Mouse (Mus musculus) erythroblast, adult 5-6 weeks (primary cell): ENCODE measurements around the gene Hist1h1a. TPM values are rescaled to one million over a fixed set of nuclear protein-coding genes. Genes with fewer than 3 reads are reported as not detected.

Experiments
- ATAC-seq: replicated peaks from 2 replicates; pipeline ENCODE4 v1.8.0; 2016; ENCODE audit warnings: moderate number of reproducible peaks, mild to moderate bottlenecking, moderate TSS enrichment, inconsistent platforms; ENCODE audit not compliant: poor library complexity, low FRiP score, severe bottlenecking
- total RNA-seq, 2 experiments: library from RNA; stranded (forward) in 1 of 2; stranded (reverse) in 1 of 2; fragments of 150-400 nt in 1 of 2; fragments of 200-764, 138-1000 nt in 1 of 2; gene quantifications; 2 replicates each; pipeline versions ENCODE4 v1.2.3 to v1.2.4; 2015 to 2017; ENCODE audit warnings: low replicate concordance in 2 of 2

The Hist1h1a gene
- total RNA-seq, 2 experiments from 2014 or later = 106 to 1,089 TPM

DNA sequence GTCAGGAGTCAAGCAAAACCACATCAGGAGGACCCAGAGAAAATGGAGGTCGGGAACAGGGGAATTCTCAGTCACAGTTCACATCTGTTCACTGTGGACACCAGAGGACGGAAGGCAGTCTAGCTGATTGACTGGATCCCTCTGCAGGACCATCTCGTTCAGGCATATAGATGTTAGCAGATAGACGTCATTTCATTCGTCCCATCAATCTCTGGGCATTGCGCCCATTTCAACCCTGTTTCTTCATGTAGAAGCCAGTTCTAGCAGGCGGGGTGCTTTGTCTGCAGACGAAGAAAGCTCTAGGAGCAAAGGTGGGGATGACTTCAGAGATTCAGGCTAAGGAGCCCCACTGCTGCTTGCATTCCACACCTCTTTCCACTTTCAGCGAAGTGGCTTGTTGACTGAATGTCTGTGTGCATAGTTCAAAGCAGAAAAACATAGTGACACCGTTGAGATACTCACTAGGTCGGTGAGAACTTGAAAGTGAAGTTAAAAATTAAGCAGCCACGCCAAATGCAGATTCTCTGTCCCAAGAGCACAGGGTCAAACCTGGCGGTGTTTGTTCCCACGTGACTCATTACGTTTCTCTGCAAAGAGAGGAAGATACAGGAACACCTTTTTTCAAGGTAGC is 43.1 kb downstream of the Hist1h1a start, which contains the start of gene Slc17a2:
Gene Slc17a2 (plus strand): TSS at position 572 of the 631 bp plus-strand sequence.
- ATAC-seq = no peak

Other genes starting within 250 kb of the Hist1h1a start
Only the 30 nearest of the 37 such genes appear.
- 14.6 and 16.7 TPM in 2 replicates for gene Hist1h1d, start 210.4 kb upstream of the Hist1h1a start, total RNA-seq (2015; ENCODE audit: low replicate concordance)
- 170 and 238 TPM in 2 replicates for gene Hist1h1d, start 210.4 kb upstream of the Hist1h1a start, total RNA-seq (2017; ENCODE audit: low replicate concordance)
- 37.3 and 49.5 TPM in 2 replicates for gene Hist1h3e, start 201.3 kb upstream of the Hist1h1a start, total RNA-seq (2015; ENCODE audit: low replicate concordance)
- 84.7 and 92.0 TPM in 2 replicates for gene Hist1h3e, start 201.3 kb upstream of the Hist1h1a start, total RNA-seq (2017; ENCODE audit: low replicate concordance)
- 1.7 TPM in 1 of 2 replicates, not detected in the other for gene Hist1h2ae, start 192.4 kb upstream of the Hist1h1a start, total RNA-seq (2015; ENCODE audit: low replicate concordance)
- 122 and 175 TPM in 2 replicates for gene Hist1h2ae, start 192.4 kb upstream of the Hist1h1a start, total RNA-seq (2017; ENCODE audit: low replicate concordance)
- 170 and 206 TPM in 2 replicates for gene Hist1h2bg, start 192.3 kb upstream of the Hist1h1a start, total RNA-seq (2015; ENCODE audit: low replicate concordance)
- 470 and 670 TPM in 2 replicates for gene Hist1h2bg, start 192.3 kb upstream of the Hist1h1a start, total RNA-seq (2017; ENCODE audit: low replicate concordance)
- 208 and 222 TPM in 2 replicates for gene Hist1h2bf, start 189.5 kb upstream of the Hist1h1a start, total RNA-seq (2015; ENCODE audit: low replicate concordance)
- gene Hist1h2bf, start 189.5 kb upstream of the Hist1h1a start, total RNA-seq (2017; ENCODE audit: low replicate concordance) = 253 and 407 TPM in 2 replicates
- gene Hist1h2ad, start 189.3 kb upstream of the Hist1h1a start, total RNA-seq (2015; ENCODE audit: low replicate concordance) = not detected in 2 replicates
- 370 and 678 TPM in 2 replicates for gene Hist1h2ad, start 189.3 kb upstream of the Hist1h1a start, total RNA-seq (2017; ENCODE audit: low replicate concordance)
- 52.8 and 69.6 TPM in 2 replicates for gene Hist1h3d, start 187.9 kb upstream of the Hist1h1a start, total RNA-seq (2015; ENCODE audit: low replicate concordance)
- 50.4 and 63.8 TPM in 2 replicates for gene Hist1h3d, start 187.9 kb upstream of the Hist1h1a start, total RNA-seq (2017; ENCODE audit: low replicate concordance)
- gene Hist1h4d, start 182.1 kb upstream of the Hist1h1a start, total RNA-seq (2015; ENCODE audit: low replicate concordance) = 243 and 262 TPM in 2 replicates
- gene Hist1h4d, start 182.1 kb upstream of the Hist1h1a start, total RNA-seq (2017; ENCODE audit: low replicate concordance) = 403 and 449 TPM in 2 replicates
- 6.7 and 17.6 TPM in 2 replicates for gene Hist1h2be, start 142.5 kb upstream of the Hist1h1a start, total RNA-seq (2015; ENCODE audit: low replicate concordance)
- gene Hist1h2be, start 142.5 kb upstream of the Hist1h1a start, total RNA-seq (2017; ENCODE audit: low replicate concordance) = 69.9 and 74.3 TPM in 2 replicates
- 468 and 530 TPM in 2 replicates for gene Hist1h1e, start 141.1 kb upstream of the Hist1h1a start, total RNA-seq (2015; ENCODE audit: low replicate concordance)
- 717 and 954 TPM in 2 replicates for gene Hist1h1e, start 141.1 kb upstream of the Hist1h1a start, total RNA-seq (2017; ENCODE audit: low replicate concordance)
- gene Hist1h2ac, start 79.7 kb upstream of the Hist1h1a start, total RNA-seq (2015; ENCODE audit: low replicate concordance) = 5.6 and 12.3 TPM in 2 replicates
- 55.5 and 70.6 TPM in 2 replicates for gene Hist1h2ac, start 79.7 kb upstream of the Hist1h1a start, total RNA-seq (2017; ENCODE audit: low replicate concordance)
- gene Hist1h2bc, start 79.5 kb upstream of the Hist1h1a start, total RNA-seq (2015; ENCODE audit: low replicate concordance) = 44.9 and 49.2 TPM in 2 replicates
- 164 and 206 TPM in 2 replicates for gene Hist1h2bc, start 79.5 kb upstream of the Hist1h1a start, total RNA-seq (2017; ENCODE audit: low replicate concordance)
- not detected in 2 replicates for gene Hist1h1t, start 67.9 kb upstream of the Hist1h1a start, total RNA-seq (2015; ENCODE audit: low replicate concordance)
- 1.9 and 2.0 TPM in 2 replicates for gene Hist1h1t, start 67.9 kb upstream of the Hist1h1a start, total RNA-seq (2017; ENCODE audit: low replicate concordance)
- gene Hist1h4c, start 65.2 kb upstream of the Hist1h1a start, total RNA-seq (2015; ENCODE audit: low replicate concordance) = 59.8 and 77.5 TPM in 2 replicates
- 249 and 402 TPM in 2 replicates for gene Hist1h4c, start 65.2 kb upstream of the Hist1h1a start, total RNA-seq (2017; ENCODE audit: low replicate concordance)
- 5.0 and 17.9 TPM in 2 replicates for gene Hfe, start 52.8 kb upstream of the Hist1h1a start, total RNA-seq (2015; ENCODE audit: low replicate concordance)
- 2.0 and 4.5 TPM in 2 replicates for gene Hfe, start 52.8 kb upstream of the Hist1h1a start, total RNA-seq (2017; ENCODE audit: low replicate concordance)
- 188 and 215 TPM in 2 replicates for gene Hist1h1c, start 24.9 kb upstream of the Hist1h1a start, total RNA-seq (2015; ENCODE audit: low replicate concordance)
- gene Hist1h1c, start 24.9 kb upstream of the Hist1h1a start, total RNA-seq (2017; ENCODE audit: low replicate concordance) = 1,447 and 1,942 TPM in 2 replicates
- gene Hist1h3c, start 18.1 kb upstream of the Hist1h1a start, total RNA-seq (2015; ENCODE audit: low replicate concordance) = 41.1 and 59.8 TPM in 2 replicates
- 178 and 330 TPM in 2 replicates for gene Hist1h3c, start 18.1 kb upstream of the Hist1h1a start, total RNA-seq (2017; ENCODE audit: low replicate concordance)
- 79.4 and 128 TPM in 2 replicates for gene Hist1h2bb, start 16.9 kb upstream of the Hist1h1a start, total RNA-seq (2015; ENCODE audit: low replicate concordance)
- gene Hist1h2bb, start 16.9 kb upstream of the Hist1h1a start, total RNA-seq (2017; ENCODE audit: low replicate concordance) = 1,415 and 1,638 TPM in 2 replicates
- 12.5 and 24.5 TPM in 2 replicates for gene Hist1h2ab, start 12.5 kb upstream of the Hist1h1a start, total RNA-seq (2015; ENCODE audit: low replicate concordance)
- gene Hist1h2ab, start 12.5 kb upstream of the Hist1h1a start, total RNA-seq (2017; ENCODE audit: low replicate concordance) = 1,181 and 1,326 TPM in 2 replicates
- gene Hist1h3b, start 11.4 kb upstream of the Hist1h1a start, total RNA-seq (2015; ENCODE audit: low replicate concordance) = 179 and 183 TPM in 2 replicates
- gene Hist1h3b, start 11.4 kb upstream of the Hist1h1a start, total RNA-seq (2017; ENCODE audit: low replicate concordance) = 251 and 270 TPM in 2 replicates
- gene Hist1h4b, start 6.7 kb upstream of the Hist1h1a start, total RNA-seq (2015; ENCODE audit: low replicate concordance) = 50.5 and 52.2 TPM in 2 replicates
- gene Hist1h4b, start 6.7 kb upstream of the Hist1h1a start, total RNA-seq (2017; ENCODE audit: low replicate concordance) = 150 and 446 TPM in 2 replicates
- gene Hist1h4a, start 2.4 kb upstream of the Hist1h1a start, total RNA-seq (2015; ENCODE audit: low replicate concordance) = 15.4 and 15.7 TPM in 2 replicates
- 211 and 254 TPM in 2 replicates for gene Hist1h4a, start 2.4 kb upstream of the Hist1h1a start, total RNA-seq (2017; ENCODE audit: low replicate concordance)
- gene Hist1h3a, start 1.3 kb upstream of the Hist1h1a start, total RNA-seq (2015; ENCODE audit: low replicate concordance) = 26.3 and 29.6 TPM in 2 replicates
- 171 and 175 TPM in 2 replicates for gene Hist1h3a, start 1.3 kb upstream of the Hist1h1a start, total RNA-seq (2017; ENCODE audit: low replicate concordance)
- gene Trim38, start 6.2 kb downstream of the Hist1h1a start, total RNA-seq (2015; ENCODE audit: low replicate concordance) = not detected in 2 replicates
- gene Trim38, start 6.2 kb downstream of the Hist1h1a start, total RNA-seq (2017; ENCODE audit: low replicate concordance) = not detected in 2 replicates
- not detected in 2 replicates for gene Slc17a2, start 43.3 kb downstream of the Hist1h1a start, total RNA-seq (2015; ENCODE audit: low replicate concordance)
- not detected in 2 replicates for gene Slc17a2, start 43.3 kb downstream of the Hist1h1a start, total RNA-seq (2017; ENCODE audit: low replicate concordance)
- not detected in 2 replicates for gene Slc17a3, start 75.8 kb downstream of the Hist1h1a start, total RNA-seq (2015; ENCODE audit: low replicate concordance)
- gene Slc17a3, start 75.8 kb downstream of the Hist1h1a start, total RNA-seq (2017; ENCODE audit: low replicate concordance) = not detected in 2 replicates
- not detected in 2 replicates for gene Slc17a1, start 104.1 kb downstream of the Hist1h1a start, total RNA-seq (2015; ENCODE audit: low replicate concordance)
- not detected in 2 replicates for gene Slc17a1, start 104.1 kb downstream of the Hist1h1a start, total RNA-seq (2017; ENCODE audit: low replicate concordance)
- not detected in 2 replicates for gene Slc17a4, start 151.3 kb downstream of the Hist1h1a start, total RNA-seq (2015; ENCODE audit: low replicate concordance)
- gene Slc17a4, start 151.3 kb downstream of the Hist1h1a start, total RNA-seq (2017; ENCODE audit: low replicate concordance) = 0.56 TPM in 1 of 2 replicates, not detected in the other
- not detected in 2 replicates for gene Hist1h2ba, start 170.5 kb downstream of the Hist1h1a start, total RNA-seq (2015; ENCODE audit: low replicate concordance)
- gene Hist1h2ba, start 170.5 kb downstream of the Hist1h1a start, total RNA-seq (2017; ENCODE audit: low replicate concordance) = not detected in 2 replicates
- not detected in 2 replicates for gene Hist1h2aa, start 170.8 kb downstream of the Hist1h1a start, total RNA-seq (2015; ENCODE audit: low replicate concordance)
- gene Hist1h2aa, start 170.8 kb downstream of the Hist1h1a start, total RNA-seq (2017; ENCODE audit: low replicate concordance) = not detected in 2 replicates